Mouse (Mus musculus): ENCODE measurements around the gene Heatr9. TPM values are rescaled to one million over a fixed set of nuclear protein-coding genes. Genes with fewer than 3 reads are reported as not detected.
"Not testable (repeated sequence)": the region's sequence is repeated elsewhere in the genome, so short reads cannot be mapped to it uniquely, and the experiment has no call there.

Gene Heatr9
- total and polyA plus RNA-seq, 3 experiments = not detected

- TF ChIP-seq MAZ (IDR thresholded peaks at IDR 0.05; ENCODE audit: low read depth, low read length) = no peak
- TF ChIP-seq GATA1 (IDR thresholded peaks at IDR 0.05; ENCODE audit: low read depth, low read length) = no peak
- TF ChIP-seq ZKSCAN1 (IDR thresholded peaks at IDR 0.05; ENCODE audit: low read depth, low read length) = no peak
Observed at GRCm38 (mm10) chr11:83556085-83556781, 34.3 kb upstream of the Heatr9 start (continued).

GRCm38 (mm10) chr11:83551668-83552067 lies 29.7 kb upstream of the Heatr9 start:
- no peak overlapping the region for H3K27ac ChIP-seq (ENCODE audit: control insufficient read depth, low read depth, low read length)
- no peaks in the 10 kb centered on the region for H3K9me3 ChIP-seq (replicated peaks; ENCODE audit: insufficient read depth, low read length)
- no peaks in the 10 kb centered on the region for H3K79me2 ChIP-seq (ENCODE audit: control insufficient read depth, insufficient read depth, low read length, poor library complexity)
- H3K27me3 ChIP-seq (ENCODE audit: control insufficient read depth in 1 of 2, insufficient read depth in 2 of 2, low read length in 2 of 2) = no peaks in the 10 kb centered on the region
- no peak for TF ChIP-seq USF2 (IDR thresholded peaks at IDR 0.05; ENCODE audit: borderline replicate concordance in 1 of 2, insufficient read depth in 1 of 2, low read depth in 1 of 2, low read length in 2 of 2)
- no peak for TF ChIP-seq CHD1 (IDR thresholded peaks at IDR 0.05; ENCODE audit: low read depth, low read length)
- TF ChIP-seq SMC3 (IDR thresholded peaks at IDR 0.05; ENCODE audit: low read depth, low read length) = no peak
- TF ChIP-seq UBTF (IDR thresholded peaks at IDR 0.05; ENCODE audit: borderline replicate concordance, insufficient read depth, low read depth, low read length) = no peak
- TF ChIP-seq ETS1 (IDR thresholded peaks at IDR 0.05; ENCODE audit: low read depth, low read length) = no peak
- TF ChIP-seq USF1 (IDR thresholded peaks at IDR 0.05; ENCODE audit: low read depth, low read length) = no peak
- TF ChIP-seq KAT2A (conservative IDR thresholded peaks at IDR 0.05; ENCODE audit: low read depth, low read length) = no peak
- no peak for TF ChIP-seq SIN3A (IDR thresholded peaks at IDR 0.05; ENCODE audit: low read length)
- no peak for TF ChIP-seq CTCF (IDR thresholded peaks at IDR 0.05 in 2 of 3, conservative IDR thresholded peaks at IDR 0.05 in 1 of 3; ENCODE audit: control insufficient read depth in 1 of 3, insufficient read depth in 1 of 3, low read depth in 2 of 3, low read length in 3 of 3, poor library complexity in 1 of 3, severe bottlenecking in 1 of 3)
- TF ChIP-seq MXI1 (IDR thresholded peaks at IDR 0.05; ENCODE audit: low read depth, low read length) = no peak
- no peak for TF ChIP-seq ZC3H11A (IDR thresholded peaks at IDR 0.05; ENCODE audit: low read depth, low read length)
- no peak for TF ChIP-seq MAZ (IDR thresholded peaks at IDR 0.05; ENCODE audit: low read depth, low read length)
- H3K9ac ChIP-seq (ENCODE audit: control insufficient read depth, low read depth, low read length, poor library complexity, severe bottlenecking) = no peak overlapping the region
- no peak for DNase-seq (ENCODE audit: low read depth, low spot score)
- no peak overlapping the region for H3K4me3 ChIP-seq (ENCODE audit: control insufficient read depth in 1 of 2, insufficient read depth in 1 of 2, low read depth in 2 of 2, low read length in 2 of 2)
- H3K4me1 ChIP-seq (ENCODE audit: control insufficient read depth in 1 of 2, insufficient read depth in 2 of 2, low read length in 2 of 2) = peaks cover 8 to 18% of the 10 kb centered on the region in 2 experiments
- H3K36me3 ChIP-seq (ENCODE audit: control insufficient read depth in 1 of 2, insufficient read depth in 2 of 2, low read length in 2 of 2) = peaks cover 0 to 14% of the 10 kb centered on the region in 2 experiments; a peak in 2 of 4 replicates

DNA sequence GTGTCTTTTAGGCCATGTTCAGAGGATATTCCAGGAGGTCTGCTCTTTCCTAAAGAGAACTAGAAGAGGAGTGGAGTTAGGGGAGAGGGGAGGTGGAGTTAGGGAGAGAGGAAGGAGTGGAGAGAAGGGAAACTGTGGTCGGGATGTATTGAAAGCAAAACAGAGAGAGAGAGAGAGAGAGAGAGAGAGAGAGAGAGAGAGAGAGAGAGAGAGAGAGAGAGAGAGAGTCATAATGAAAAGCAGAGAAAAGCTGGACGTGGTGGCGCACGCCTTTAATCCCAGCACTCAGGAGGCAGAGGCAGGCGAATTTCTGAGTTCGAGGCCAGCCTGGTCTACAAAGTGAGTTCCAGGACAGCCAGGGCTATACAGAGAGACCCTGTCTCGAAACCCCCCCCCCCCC lies 29.1 kb upstream of the Heatr9 start:
- H3K36me3 ChIP-seq (ENCODE audit: control insufficient read depth in 1 of 2, insufficient read depth in 2 of 2, low read length in 2 of 2) = peaks cover 0 to 14% of the 10 kb centered on the region in 2 experiments; a peak in 2 of 4 replicates
- H3K4me3 ChIP-seq (ENCODE audit: control insufficient read depth in 1 of 2, insufficient read depth in 1 of 2, low read depth in 2 of 2, low read length in 2 of 2) = peak overlapping the region; percentile 27 to 46; a peak in 2 of 4 replicates
- peak overlapping the region; percentile 50 for H3K9ac ChIP-seq (ENCODE audit: control insufficient read depth, low read depth, low read length, poor library complexity, severe bottlenecking)
- H3K27ac ChIP-seq (ENCODE audit: control insufficient read depth, low read depth, low read length) = peak overlapping the region; percentile 88
- H3K27me3 ChIP-seq (ENCODE audit: control insufficient read depth in 1 of 2, insufficient read depth in 2 of 2, low read length in 2 of 2); H3K9me3 ChIP-seq (replicated peaks; ENCODE audit: insufficient read depth, low read length); H3K79me2 ChIP-seq (ENCODE audit: control insufficient read depth, insufficient read depth, low read length, poor library complexity); DNase-seq (ENCODE audit: low read depth, low spot score): not testable (repeated sequence)
- peaks cover 8 to 18% of the 10 kb centered on the region in 2 experiments for H3K4me1 ChIP-seq (ENCODE audit: control insufficient read depth in 1 of 2, insufficient read depth in 2 of 2, low read length in 2 of 2)
- TF ChIP-seq JUND (IDR thresholded peaks at IDR 0.05; ENCODE audit: low read depth, low read length) = 0 out of 2 replicates have a peak, but pooled peaks have one; percentile 50

All from MEL (cell line).